8 mouse cellular contexts compared by ENCODE assay signal in the genomic region with DNA sequence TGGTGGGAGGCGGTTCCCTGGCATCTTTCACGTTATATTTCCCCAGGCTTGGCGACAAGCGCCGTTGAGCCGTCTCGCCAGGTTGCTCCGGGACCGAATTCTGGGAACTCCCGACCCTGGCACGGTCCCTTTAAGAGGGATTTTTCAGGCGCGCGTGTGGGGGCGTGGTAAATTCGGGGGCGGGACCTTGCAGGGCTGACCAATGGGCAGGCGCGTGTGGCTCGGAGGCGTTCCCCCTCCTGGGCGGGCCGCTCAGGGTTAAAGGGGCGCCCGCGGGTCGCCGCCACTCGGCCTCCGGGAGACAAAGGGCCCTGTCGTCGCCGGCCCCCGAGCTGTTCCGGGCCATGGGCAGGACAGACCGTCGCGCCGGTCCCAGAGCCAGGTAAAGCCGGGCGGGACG. TPM values are rescaled to one million over a fixed set of nuclear protein-coding genes. Genes with fewer than 3 reads are reported as not detected.
DNase-seq lines count a peak whose midpoint lies in the region; ATAC-seq lines count a peak whose summit lies in the region.

Pheta1 (plus strand) TSS at position 242 of the 400 bp plus-strand sequence.

- peak; percentile 86 for ATAC-seq in megakaryocyte, adult 5-6 weeks (ENCODE audit: poor library complexity, severe bottlenecking)

- DNase-seq in adrenal gland, adult (ENCODE audit: inconsistent age in 2 of 2, low spot score in 1 of 2): peak; percentile 93 to 98
- peak; percentile 90 for DNase-seq in embryo, embryonic 10 days (ENCODE audit: low spot score)
- peak; percentile 94 for DNase-seq in gastrocnemius, postnatal 10 days
- peak; percentile 93 for DNase-seq in induced T-regulatory cell, adult 2 months (ENCODE audit: low read depth)
- DNase-seq in left cerebral cortex, adult 8-10 months (ENCODE audit: low spot score in 2 of 2): peak; percentile 83 to 88
- DNase-seq in right cerebral cortex, adult 18-20 months: peak; percentile 91
- peak; percentile 88 for DNase-seq in urinary bladder, adult 2 months (ENCODE audit: low spot score)

RNA-seq across cellular contexts. Expression of gene Pheta1, which starts in this region (rescaled TPM):
- 1 to 10 TPM; 6.4 to 7.6 TPM for total RNA-seq in gastrocnemius, postnatal 10 days (2021)
- 10 to 100 TPM in 2 of 4 experiments, 1 to 10 TPM in 2; 9.3 to 11.0 (median 9.7) TPM for total RNA-seq in left cerebral cortex, adult 8-10 months (2022)
- 0.78 and 1.2 TPM in 2 replicates for total RNA-seq in megakaryocyte, adult 5-6 weeks (2015)
- 0.69 and 1.8 TPM in 2 replicates for total RNA-seq in megakaryocyte, adult 5-6 weeks (2017)
- polyA plus RNA-seq in urinary bladder, adult 2 months (2012; rRNA removed): 11.3 and 12.2 TPM in 2 replicates

Comparison
In these comparisons a context has a peak if more than half of its experiments do, and no peak if none do; other contexts are left out.
1. Peak in every context shown above with its lines: DNase-seq and ATAC-seq.